Mouse (Mus musculus) forebrain, embryonic 12.5 days (tissue): Measurements from ENCODE around the gene Kcnd3. TPM values are rescaled to one million over a fixed set of nuclear protein-coding genes. Genes with fewer than 3 reads are reported as not detected.

Source experiments
- ATAC-seq: fragments of 200-750 bp; cut with Nextera tagmentation; 2 replicates; pipeline ENCODE4 v1.8.0; 2017; ENCODE audit warnings: moderate TSS enrichment; ENCODE audit not compliant: low FRiP score
- H3K27ac ChIP-seq: fragments of 300-500 bp; sonication (generic); 2 replicates; pipeline ENCODE4 v1.5.1; 2016; ENCODE audit warnings: mild to moderate bottlenecking
- H3K27me3 ChIP-seq: fragments of 300-500 bp; sonication (generic); 2 replicates; pipeline ENCODE4 v1.6.1; 2016; ENCODE audit warnings: mild to moderate bottlenecking
- H3K36me3 ChIP-seq: fragments of 300-500 bp; sonication (generic); replicated peaks from 2 replicates; pipeline ENCODE4 v1.6.1; 2016; ENCODE audit warnings: mild to moderate bottlenecking
- H3K4me1 ChIP-seq: fragments of 300-500 bp; sonication (generic); 2 replicates; pipeline ENCODE4 v1.6.1; 2016
- H3K4me2 ChIP-seq: fragments of 300-500 bp; sonication (generic); 2 replicates; pipeline ENCODE4 v1.6.1; 2016; ENCODE audit warnings: mild to moderate bottlenecking, moderate library complexity
- H3K4me3 ChIP-seq: fragments of 300-500 bp; sonication (generic); replicated peaks from 2 replicates; pipeline ENCODE4 v1.5.1; 2016; ENCODE audit warnings: mild to moderate bottlenecking
- H3K9ac ChIP-seq: fragments of 300-500 bp; sonication (generic); 2 replicates; pipeline ENCODE4 v1.6.1; 2016; ENCODE audit warnings: mild to moderate bottlenecking
- H3K9me3 ChIP-seq: fragments of 300-500 bp; sonication (generic); 2 replicates; pipeline ENCODE4 v1.6.1; 2016
- WGBS: fragments of 180-500 bp; shearing (Covaris S2); methylation state at CpG from one replicate; pipeline ENCODE4 v1.1.7; 2016; 5-methylcytosine and 5-hydroxymethylcytosine counted together
- polyA plus RNA-seq: library from polyadenylated mRNA; unstranded; fragments of >200 nt; fragmentation: Nextera tagmentation; extraction: Ambion mirVana; gene quantifications from 2 replicates; pipeline ENCODE4 v1.2.1, GENCODE M21; 2016

The Kcnd3 gene
- polyA plus RNA-seq, 1 experiment from 2014 or later: 3.5 TPM

DNA sequence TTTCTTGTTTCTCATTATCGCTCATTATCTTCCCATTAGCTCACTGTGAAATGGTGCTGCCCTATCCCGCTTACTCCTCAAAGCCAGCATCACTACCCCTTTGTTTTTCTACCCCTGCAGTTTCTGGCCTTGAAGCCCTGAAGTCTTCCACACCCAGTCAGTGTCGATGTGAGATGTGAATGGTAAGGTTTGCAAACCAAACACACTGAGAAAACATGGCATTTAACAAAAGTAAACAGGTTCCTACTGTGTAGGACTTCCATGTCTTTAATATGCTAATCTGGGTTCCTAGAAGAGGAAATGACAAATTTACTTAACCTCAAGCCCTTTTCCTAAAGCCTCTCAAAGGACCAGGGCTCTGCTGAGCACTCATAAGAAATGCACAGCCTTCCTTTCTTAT is 118.7 kb downstream of the Kcnd3 start:
- ATAC-seq: no peak
- Histone ChIP-seq H3K9me3 (no peaks in the 10 kb centered on the region), H3K4me3 (no peak overlapping the region), H3K9ac (no peak overlapping the region), H3K4me2 (no peak overlapping the region), H3K4me1 (peaks cover 49% of the 10 kb centered on the region), H3K27ac (no peak overlapping the region), H3K27me3 (peaks cover 3% of the 10 kb centered on the region; the same call in 1 of the 2 replicates), H3K36me3 (no peaks in the 10 kb centered on the region)
- WGBS: 42% methylated on average over 3 of the region's 3 CpGs

- ATAC-seq: no peak
- H3K27ac ChIP-seq: no peak overlapping the region
- no peak overlapping the region for H3K4me2 ChIP-seq
- 83% methylated on average over 1 of the region's 1 CpGs for WGBS
- no peaks in the 10 kb centered on the region for H3K9me3 ChIP-seq
- peaks cover 3% of the 10 kb centered on the region; the same call in 1 of the 2 replicates for H3K27me3 ChIP-seq
- no peak overlapping the region for H3K4me3 ChIP-seq
- H3K4me1 ChIP-seq: peaks cover 44% of the 10 kb centered on the region
- no peak overlapping the region for H3K9ac ChIP-seq
- H3K36me3 ChIP-seq: no peaks in the 10 kb centered on the region
These were observed 119.8 kb downstream of the Kcnd3 start for GRCm38 (mm10) chr3:105571944-105572343.

DNA sequence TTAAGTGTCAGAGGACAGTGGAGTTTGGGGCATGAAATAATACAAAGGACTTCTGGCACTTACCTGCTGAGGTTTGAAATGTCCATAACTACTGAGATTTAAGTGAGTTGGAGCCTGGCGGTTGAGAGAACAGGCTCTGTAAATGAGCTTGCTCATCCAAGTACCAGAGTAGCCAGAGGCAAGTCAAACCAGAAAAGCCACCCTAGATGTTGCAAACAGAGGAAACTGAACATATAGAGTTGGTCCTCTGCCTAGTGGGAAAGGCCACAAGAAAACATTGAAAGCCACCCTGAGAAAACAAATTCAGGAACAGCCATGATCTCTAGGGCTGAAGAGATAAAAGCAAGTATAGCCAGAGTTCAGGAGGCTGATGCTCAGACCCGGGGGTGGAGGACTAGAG is 121.0 kb downstream of the Kcnd3 start:
- Histone ChIP-seq H3K36me3 (no peaks in the 10 kb centered on the region), H3K4me2 (no peak overlapping the region), H3K4me1 (peaks cover 32% of the 10 kb centered on the region), H3K9ac (no peak overlapping the region), H3K9me3 (no peaks in the 10 kb centered on the region), H3K4me3 (no peak overlapping the region), H3K27me3 (peaks cover 9% of the 10 kb centered on the region; the same call in 1 of the 2 replicates), H3K27ac (no peak overlapping the region)
- ATAC-seq: no peak
- WGBS: 87% methylated on average over 2 of the region's 2 CpGs

DNA sequence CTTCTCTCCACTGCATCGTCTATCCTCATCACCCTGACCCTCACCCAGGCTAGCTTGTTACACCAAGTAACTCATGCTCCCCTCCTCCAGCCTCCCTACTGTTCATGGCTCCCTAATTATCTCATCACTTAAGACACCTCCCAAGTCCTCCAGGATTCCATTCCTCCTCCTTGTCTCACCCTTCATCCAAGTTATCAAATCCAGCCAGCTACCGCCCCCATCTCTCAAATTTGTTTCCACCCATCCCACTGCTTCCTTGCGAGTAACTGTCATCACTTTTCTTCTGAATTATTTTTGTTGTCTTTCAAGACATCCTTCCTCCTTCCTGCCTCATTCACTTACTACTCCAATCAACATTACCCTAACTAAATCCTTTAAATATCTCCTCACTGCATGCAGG is 126.2 kb downstream of the Kcnd3 start:
- H3K27ac ChIP-seq: no peak overlapping the region
- H3K27me3 ChIP-seq: 0 out of 2 replicates have a peak, but pooled peaks cover 8% of the 10 kb centered on the region
- no peaks in the 10 kb centered on the region for H3K36me3 ChIP-seq
- no peak overlapping the region for H3K9ac ChIP-seq
- no peak for ATAC-seq
- no peaks in the 10 kb centered on the region for H3K9me3 ChIP-seq
- H3K4me2 ChIP-seq: no peak overlapping the region
- 79% methylated on average over 3 of the region's 3 CpGs for WGBS
- H3K4me3 ChIP-seq: no peak overlapping the region
- peaks cover 10% of the 10 kb centered on the region; the same call in 1 of the 2 replicates for H3K4me1 ChIP-seq

- no peaks in the 10 kb centered on the region for H3K9me3 ChIP-seq
- H3K36me3 ChIP-seq: no peaks in the 10 kb centered on the region
- H3K4me2 ChIP-seq: no peak overlapping the region
- 0 out of 2 replicates have a peak, but pooled peaks cover 5% of the 10 kb centered on the region for H3K27me3 ChIP-seq
- 75% methylated on average over 6 of the region's 6 CpGs for WGBS
- H3K9ac ChIP-seq: no peak overlapping the region
- no peak overlapping the region for H3K4me3 ChIP-seq
- H3K4me1 ChIP-seq: peaks cover 18% of the 10 kb centered on the region
- H3K27ac ChIP-seq: no peak overlapping the region
- ATAC-seq: no peak
These were observed 129.0 kb downstream of the Kcnd3 start for GRCm38 (mm10) chr3:105581119-105581518.

DNA sequence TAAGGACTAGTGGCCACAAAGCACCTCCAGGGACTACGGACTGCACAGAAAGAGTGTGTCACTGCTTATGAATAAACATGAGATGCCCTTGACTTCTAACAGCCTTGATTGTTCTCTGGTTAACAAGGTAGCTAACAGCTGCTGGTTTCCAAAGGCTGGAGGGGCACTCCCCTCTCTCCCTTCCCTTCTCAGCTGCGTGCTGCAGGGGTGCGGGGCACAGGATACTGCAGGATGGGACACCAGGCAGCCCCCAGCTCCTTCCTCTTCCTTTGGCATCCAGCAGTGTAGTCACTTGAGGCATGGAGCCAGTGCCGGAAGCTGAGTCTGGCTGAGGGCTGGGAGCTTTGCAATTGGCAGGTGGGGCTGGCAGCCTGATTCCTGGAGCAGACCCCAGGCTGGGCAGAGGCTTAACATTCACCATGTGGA is 133.6 kb downstream of the Kcnd3 start:
- Histone ChIP-seq H3K36me3 (no peaks in the 10 kb centered on the region), H3K27ac (peak overlapping the region; percentile 16; the same call in 1 of the 2 replicates), H3K9me3 (no peaks in the 10 kb centered on the region), H3K4me3 (no peak overlapping the region), H3K4me2 (no peak overlapping the region), H3K9ac (no peak overlapping the region), H3K4me1 (peaks cover 35% of the 10 kb centered on the region), H3K27me3 (no peaks in the 10 kb centered on the region)
- peak; percentile 81 for ATAC-seq
- WGBS: 21% methylated on average over 4 of the region's 4 CpGs

GRCm38 (mm10) chr3:105590056-105590672 is 138.0 kb downstream of the Kcnd3 start:
- no peaks in the 10 kb centered on the region for H3K9me3 ChIP-seq
- H3K9ac ChIP-seq: no peak overlapping the region
- H3K27ac ChIP-seq: peak overlapping the region; percentile 81
- H3K4me1 ChIP-seq: peaks cover 35% of the 10 kb centered on the region
- WGBS: 50% methylated on average over 15 of the region's 15 CpGs
- H3K4me3 ChIP-seq: no peak overlapping the region
- peak; percentile 82 for ATAC-seq
- H3K27me3 ChIP-seq: no peaks in the 10 kb centered on the region
- no peaks in the 10 kb centered on the region for H3K36me3 ChIP-seq
- no peak overlapping the region for H3K4me2 ChIP-seq

DNA sequence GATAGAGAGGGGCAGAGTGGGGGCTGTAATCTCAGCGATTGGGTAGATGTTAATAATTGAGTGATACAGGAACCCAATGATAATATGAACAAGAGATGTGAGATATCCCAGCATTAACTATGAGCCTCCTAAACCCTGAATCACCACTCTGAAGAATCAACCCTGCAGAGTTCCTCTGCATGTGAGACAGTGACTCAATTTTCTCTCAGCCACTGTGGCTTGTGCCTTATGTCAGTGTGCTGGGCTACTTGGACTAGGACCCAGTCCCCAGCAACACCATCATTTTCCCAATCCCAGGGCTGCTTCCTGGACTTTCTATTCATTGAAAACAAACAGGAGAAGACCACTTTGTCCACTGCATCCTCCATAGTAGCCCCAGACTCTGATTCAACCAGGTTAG is 139.6 kb downstream of the Kcnd3 start:
- H3K27ac ChIP-seq: no peak overlapping the region
- no peaks in the 10 kb centered on the region for H3K9me3 ChIP-seq
- H3K4me2 ChIP-seq: no peak overlapping the region
- no peaks in the 10 kb centered on the region for H3K36me3 ChIP-seq
- no peak for ATAC-seq
- H3K27me3 ChIP-seq: no peaks in the 10 kb centered on the region
- 89% methylated on average over 1 of the region's 1 CpGs for WGBS
- H3K4me3 ChIP-seq: no peak overlapping the region
- peaks cover 23% of the 10 kb centered on the region for H3K4me1 ChIP-seq
- H3K9ac ChIP-seq: no peak overlapping the region

- no peaks in the 10 kb centered on the region for H3K27me3 ChIP-seq
- H3K9ac ChIP-seq: no peak overlapping the region
- ATAC-seq: no peak
- H3K4me2 ChIP-seq: no peak overlapping the region
- H3K27ac ChIP-seq: no peak overlapping the region
- H3K9me3 ChIP-seq: no peaks in the 10 kb centered on the region
- no peaks in the 10 kb centered on the region for H3K36me3 ChIP-seq
- H3K4me1 ChIP-seq: peaks cover 23% of the 10 kb centered on the region
- H3K4me3 ChIP-seq: no peak overlapping the region
- WGBS: 62% methylated on average over 2 of the region's 2 CpGs
These were observed 140.1 kb downstream of the Kcnd3 start for GRCm38 (mm10) chr3:105592246-105592645.

GRCm38 (mm10) chr3:105600483-105600882 is 148.4 kb downstream of the Kcnd3 start:
- H3K36me3 ChIP-seq: no peaks in the 10 kb centered on the region
- WGBS: 85% methylated on average over 4 of the region's 4 CpGs
- H3K9ac ChIP-seq: no peak overlapping the region
- no peaks in the 10 kb centered on the region for H3K4me1 ChIP-seq
- no peak overlapping the region for H3K4me2 ChIP-seq
- no peak overlapping the region for H3K27ac ChIP-seq
- no peak for ATAC-seq
- no peaks in the 10 kb centered on the region for H3K9me3 ChIP-seq
- no peak overlapping the region for H3K4me3 ChIP-seq
- H3K27me3 ChIP-seq: no peaks in the 10 kb centered on the region

DNA sequence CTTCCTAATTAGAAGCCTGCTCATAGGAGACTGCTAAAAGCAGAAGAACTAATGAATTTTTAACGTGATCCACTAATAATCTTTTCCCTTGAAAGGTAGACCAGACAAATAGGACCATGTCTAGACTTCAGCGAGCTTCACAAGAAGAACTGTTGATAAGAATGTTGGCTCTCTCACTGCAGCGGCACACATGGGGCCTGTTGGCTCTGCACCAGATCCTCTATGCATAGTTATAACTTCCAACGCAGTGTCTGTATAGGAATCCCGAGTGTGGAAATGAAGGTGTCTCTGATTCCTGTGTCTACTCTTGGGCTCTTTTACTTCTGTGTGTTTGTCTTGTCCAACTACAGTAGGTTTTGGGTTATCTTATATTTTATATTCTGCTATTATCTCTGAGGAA is 150.8 kb downstream of the Kcnd3 start:
- WGBS: 94% methylated on average over 5 of the region's 5 CpGs
- H3K27me3 ChIP-seq: no peaks in the 10 kb centered on the region

GRCm38 (mm10) chr3:105605726-105606125 is 153.6 kb downstream of the Kcnd3 start:
- Histone ChIP-seq H3K4me2 (no peak overlapping the region), H3K4me3 (no peak overlapping the region), H3K36me3 (no peaks in the 10 kb centered on the region), H3K27me3 (no peaks in the 10 kb centered on the region), H3K4me1 (no peaks in the 10 kb centered on the region), H3K9ac (no peak overlapping the region), H3K27ac (no peak overlapping the region), H3K9me3 (no peaks in the 10 kb centered on the region)
- 85% methylated on average over 5 of the region's 5 CpGs for WGBS
- ATAC-seq: no peak

More for the DNA sequence above, 150.8 kb downstream of the Kcnd3 start:
- Histone ChIP-seq H3K27ac (no peak overlapping the region), H3K36me3 (no peaks in the 10 kb centered on the region), H3K9ac (no peak overlapping the region), H3K4me1 (no peaks in the 10 kb centered on the region), H3K4me3 (no peak overlapping the region), H3K9me3 (no peaks in the 10 kb centered on the region), H3K4me2 (no peak overlapping the region)
- ATAC-seq: no peak

GRCm38 (mm10) chr3:105608857-105609256 is 156.7 kb downstream of the Kcnd3 start:
- ATAC-seq: no peak
- no peaks in the 10 kb centered on the region for H3K4me1 ChIP-seq

More at GRCm38 (mm10) chr3:105608857-105609256, 156.7 kb downstream of the Kcnd3 start:
- no peak overlapping the region for H3K4me2 ChIP-seq
- WGBS: 90% methylated on average over 3 of the region's 3 CpGs
- H3K9ac ChIP-seq: no peak overlapping the region
- no peak overlapping the region for H3K27ac ChIP-seq
- H3K9me3 ChIP-seq: no peaks in the 10 kb centered on the region
- H3K4me3 ChIP-seq: no peak overlapping the region
- no peaks in the 10 kb centered on the region for H3K36me3 ChIP-seq
- no peaks in the 10 kb centered on the region for H3K27me3 ChIP-seq
